Mouse (Mus musculus) liver, adult 2 months (tissue): ENCODE measurements at regions not wholly inside any gene's neighbourhood (a gene's known extent, or its start where the extent isn't known, plus 50 kb on each side); places are given as distances from the start of the nearest gene placed in this dataset.

Source experiments
- DNase-seq: peaks from one replicate; pipeline ENCODE4 v3.0.0-alpha.2; 2011; ENCODE audit warnings: low read depth, low spot score; ENCODE audit errors: extremely low read depth
- H3K27ac ChIP-seq: fragments of 200-500 bp; replicated peaks from 2 replicates; pipeline ENCODE4 v1.5.1; 2012; ENCODE audit warnings: low read depth, mild to moderate bottlenecking, control low read depth, inconsistent platforms, low read length; ENCODE audit not compliant: insufficient read depth
- H3K27me3 ChIP-seq: fragments of 200-500 bp; 2 replicates; pipeline ENCODE4 v1.6.1; 2012; ENCODE audit warnings: mild to moderate bottlenecking, moderate library complexity, low read length, inconsistent platforms; ENCODE audit not compliant: control insufficient read depth, insufficient read depth
- H3K36me3 ChIP-seq: fragments of 200-500 bp; 2 replicates; pipeline ENCODE4 v1.6.1; 2012; ENCODE audit warnings: low read length, inconsistent platforms; ENCODE audit not compliant: control insufficient read depth, insufficient read depth
- H3K4me1 ChIP-seq: fragments of 200-500 bp; 2 replicates; pipeline ENCODE4 v1.6.1; 2011; ENCODE audit warnings: low read length; ENCODE audit not compliant: control insufficient read depth, insufficient read depth
- H3K4me3 ChIP-seq: fragments of 200-500 bp; 2 replicates; pipeline ENCODE4 v1.5.1; 2011; ENCODE audit warnings: low read depth, mild to moderate bottlenecking, control low read depth, low read length, moderate library complexity; ENCODE audit not compliant: insufficient read depth
- H3K79me2 ChIP-seq: fragments of 200-500 bp; 2 replicates; pipeline ENCODE4 v1.6.1; 2012; ENCODE audit warnings: inconsistent platforms, mild to moderate bottlenecking, low read length, moderate library complexity; ENCODE audit not compliant: control insufficient read depth, insufficient read depth
- H3K9ac ChIP-seq: fragments of 200-500 bp; 2 replicates; pipeline ENCODE4 v1.6.1; 2012; ENCODE audit warnings: low read depth, mild to moderate bottlenecking, control low read depth, inconsistent platforms, low read length
- CTCF ChIP-seq: fragments of 200-500 bp; IDR thresholded peaks from 2 replicates; pipeline ENCODE4 v1.5.1; 2011; ENCODE audit warnings: low read depth, low read length, control low read depth
- POLR2A ChIP-seq: fragments of 200-500 bp; IDR thresholded peaks from 2 replicates; pipeline ENCODE4 v1.6.1; 2011; ENCODE audit warnings: low read length, control low read depth; ENCODE audit not compliant: insufficient read depth; ENCODE audit errors: extremely low read depth
- WGBS: fragments of 180-500 bp; shearing (Covaris S2); methylation state at CpG from one replicate; pipeline ENCODE4 v1.1.7; 2018; 5-methylcytosine and 5-hydroxymethylcytosine counted together

GRCm38 (mm10) chr1:75676295-75676694 is 130.2 kb downstream of the Slc4a3 start:
- 97% methylated on average over 4 of the region's 4 CpGs for WGBS
- Histone ChIP-seq H3K27me3 (no peaks in the 10 kb centered on the region; the same call in 1 of the 2 replicates), H3K27ac (no peak overlapping the region), H3K4me3 (no peak overlapping the region), H3K79me2 (no peaks in the 10 kb centered on the region), H3K9ac (no peak overlapping the region), H3K4me1 (no peaks in the 10 kb centered on the region), H3K36me3 (no peaks in the 10 kb centered on the region)
- TF ChIP-seq POLR2A (no peak), CTCF (no peak)
- no peak for DNase-seq

GRCm38 (mm10) chr1:75677695-75678094 is 131.6 kb downstream of the Slc4a3 start:
- H3K27me3 ChIP-seq: no peaks in the 10 kb centered on the region; the same call in 1 of the 2 replicates
- no peaks in the 10 kb centered on the region for H3K79me2 ChIP-seq
- no peak for DNase-seq
- 81% methylated on average over 5 of the region's 5 CpGs for WGBS
- H3K36me3 ChIP-seq: no peaks in the 10 kb centered on the region
- TF ChIP-seq POLR2A: no peak
- no peak overlapping the region for H3K4me3 ChIP-seq
- H3K4me1 ChIP-seq: no peaks in the 10 kb centered on the region
- H3K27ac ChIP-seq: no peak overlapping the region
- no peak overlapping the region for H3K9ac ChIP-seq

DNA sequence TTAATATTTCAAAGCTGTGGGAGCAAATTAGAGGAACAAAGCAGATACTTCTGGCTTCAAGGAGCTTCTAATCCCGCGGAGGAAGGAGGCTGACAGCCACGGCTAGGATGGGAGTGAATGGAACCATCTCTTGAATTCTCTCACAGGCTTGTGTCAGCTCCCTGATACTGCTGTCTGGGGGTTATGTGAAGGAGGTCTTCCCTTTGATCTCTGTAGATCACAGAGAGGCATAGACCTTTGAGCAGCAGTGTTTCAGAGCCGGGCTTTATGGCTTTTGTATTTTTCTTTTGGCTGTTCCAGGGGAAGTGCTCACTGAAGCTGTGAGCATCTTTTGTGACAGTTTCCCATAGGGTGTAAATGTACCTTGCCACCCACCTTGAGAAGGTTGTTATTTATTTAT is 132.2 kb downstream of the Slc4a3 start:
- no peaks in the 10 kb centered on the region for H3K79me2 ChIP-seq
- no peaks in the 10 kb centered on the region for H3K36me3 ChIP-seq
- TF ChIP-seq CTCF: no peak
- TF ChIP-seq POLR2A: no peak
- WGBS: 74% methylated on average over 4 of the region's 4 CpGs
- H3K4me1 ChIP-seq: no peaks in the 10 kb centered on the region
- DNase-seq: no peak
- H3K27me3 ChIP-seq: no peaks in the 10 kb centered on the region; the same call in 1 of the 2 replicates
- H3K4me3 ChIP-seq: no peak overlapping the region
- no peak overlapping the region for H3K9ac ChIP-seq
- no peak overlapping the region for H3K27ac ChIP-seq

- no peak for DNase-seq
- H3K9ac ChIP-seq: no peak overlapping the region
- WGBS: 61% methylated on average over 10 of the region's 10 CpGs
- no peaks in the 10 kb centered on the region for H3K36me3 ChIP-seq
- H3K4me3 ChIP-seq: no peak overlapping the region
- H3K27me3 ChIP-seq: no peaks in the 10 kb centered on the region; the same call in none of the 2 replicates
- H3K79me2 ChIP-seq: no peaks in the 10 kb centered on the region
- no peaks in the 10 kb centered on the region for H3K4me1 ChIP-seq
- TF ChIP-seq CTCF (no peak), POLR2A (no peak)
- H3K27ac ChIP-seq: no peak overlapping the region
Observed at GRCm38 (mm10) chr1:75680366-75680765, 134.3 kb downstream of the Slc4a3 start.

DNA sequence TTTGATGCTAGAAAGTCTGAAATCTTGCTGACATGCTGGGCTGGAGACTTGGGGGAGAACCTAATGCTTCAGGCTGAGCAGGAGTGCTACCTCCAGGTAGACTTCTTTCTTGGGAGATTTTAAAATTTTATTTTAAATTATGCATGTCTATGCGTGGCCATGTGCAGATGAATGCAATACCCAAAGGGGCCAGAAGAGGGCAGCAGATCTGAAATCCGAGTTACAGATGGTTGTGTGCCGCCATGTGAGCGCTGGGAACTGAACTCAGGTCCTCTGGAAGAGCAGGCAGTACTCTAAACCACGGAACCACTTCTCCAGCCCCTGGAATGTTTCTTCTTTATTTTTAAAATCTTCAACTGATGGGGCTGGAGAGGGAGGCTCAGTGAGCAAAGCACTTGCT is 135.8 kb downstream of the Slc4a3 start:
- Histone ChIP-seq H3K36me3 (no peaks in the 10 kb centered on the region), H3K9ac (no peak overlapping the region), H3K4me1 (no peaks in the 10 kb centered on the region), H3K27ac (no peak overlapping the region), H3K27me3 (peaks cover 5% of the 10 kb centered on the region), H3K4me3 (no peak overlapping the region), H3K79me2 (no peaks in the 10 kb centered on the region)
- no peak for TF ChIP-seq POLR2A
- peak; percentile 30 for TF ChIP-seq CTCF
- 93% methylated on average over 5 of the region's 5 CpGs for WGBS
- DNase-seq: no peak

DNA sequence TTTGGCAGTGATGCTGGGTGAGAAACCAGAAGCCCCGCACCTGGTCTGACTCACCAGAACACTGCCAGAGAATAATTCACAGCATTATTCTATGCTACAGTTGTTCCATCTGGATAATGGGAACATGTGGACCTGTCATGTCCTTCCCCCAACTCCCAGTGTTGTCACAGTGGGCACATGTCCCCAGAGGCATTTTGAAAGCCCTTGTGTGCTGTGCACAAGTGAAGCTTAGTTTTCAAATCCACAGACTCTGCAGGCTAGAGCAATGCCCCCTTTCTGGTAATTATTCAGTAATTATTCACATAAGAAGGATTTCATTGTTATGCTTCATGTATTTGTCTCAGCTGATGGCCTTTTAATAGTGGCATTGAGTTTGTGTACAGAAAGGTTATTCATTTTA is 146.7 kb downstream of the Slc4a3 start:
- TF ChIP-seq CTCF: no peak
- no peak for TF ChIP-seq POLR2A
- H3K4me1 ChIP-seq: peaks cover 4% of the 10 kb centered on the region; the same call in 1 of the 2 replicates
- no peak overlapping the region for H3K9ac ChIP-seq
- no peaks in the 10 kb centered on the region for H3K36me3 ChIP-seq
- peaks cover 6% of the 10 kb centered on the region; the same call in 1 of the 2 replicates for H3K27me3 ChIP-seq
- DNase-seq: no peak
- H3K79me2 ChIP-seq: no peaks in the 10 kb centered on the region
- 85% methylated on average over 1 of the region's 1 CpGs for WGBS
- no peak overlapping the region for H3K27ac ChIP-seq
- no peak overlapping the region for H3K4me3 ChIP-seq
